Mouse (Mus musculus) erythroblast, adult 5-6 weeks (primary cell): Measurements from ENCODE around the gene Hspb9. TPM values are rescaled to one million over a fixed set of nuclear protein-coding genes. Genes with fewer than 3 reads are reported as not detected.
A peak's percentile ranks its signal among the peaks of the same experiment; 100 is the strongest.

Experiments used
- ATAC-seq: replicated peaks from 2 replicates; pipeline ENCODE4 v1.8.0; 2016; ENCODE audit warnings: moderate number of reproducible peaks, mild to moderate bottlenecking, moderate TSS enrichment, inconsistent platforms; ENCODE audit not compliant: poor library complexity, low FRiP score, severe bottlenecking
- total RNA-seq, 2 experiments: library from RNA; stranded (forward) in 1 of 2; stranded (reverse) in 1 of 2; fragments of 150-400 nt in 1 of 2; fragments of 200-764, 138-1000 nt in 1 of 2; gene quantifications; 2 replicates each; pipeline versions ENCODE4 v1.2.3 to v1.2.4; 2015 to 2017; ENCODE audit warnings: low replicate concordance in 2 of 2

Hspb9 gene
- total RNA-seq, 2 experiments from 2014 or later, result not detected

- ATAC-seq, result no peak
Observed at GRCm38 (mm10) chr11:100756476-100756875, 42.8 kb downstream of the Hspb9 start.

DNA sequence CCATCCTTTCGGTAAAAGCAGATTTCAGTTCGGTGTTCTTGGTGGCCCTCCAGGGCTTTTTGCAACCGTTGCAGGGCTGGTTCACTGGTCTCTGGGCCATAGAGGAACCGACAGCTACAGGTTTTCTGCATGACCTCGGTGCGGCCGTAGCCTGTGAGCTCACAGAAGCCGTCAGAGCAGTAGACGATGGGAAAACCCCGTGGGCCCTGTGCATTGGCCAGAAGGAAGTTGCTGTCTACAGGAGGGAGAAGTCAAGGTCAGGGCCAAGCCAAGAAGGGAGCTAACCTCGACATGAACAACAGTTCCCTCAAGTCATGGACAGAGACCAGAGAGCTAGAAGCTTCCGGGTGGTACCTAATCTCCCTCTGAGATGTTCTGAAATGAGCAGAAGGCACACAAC lies 43.9 kb downstream of the Hspb9 start:
- ATAC-seq, result no peak

DNA sequence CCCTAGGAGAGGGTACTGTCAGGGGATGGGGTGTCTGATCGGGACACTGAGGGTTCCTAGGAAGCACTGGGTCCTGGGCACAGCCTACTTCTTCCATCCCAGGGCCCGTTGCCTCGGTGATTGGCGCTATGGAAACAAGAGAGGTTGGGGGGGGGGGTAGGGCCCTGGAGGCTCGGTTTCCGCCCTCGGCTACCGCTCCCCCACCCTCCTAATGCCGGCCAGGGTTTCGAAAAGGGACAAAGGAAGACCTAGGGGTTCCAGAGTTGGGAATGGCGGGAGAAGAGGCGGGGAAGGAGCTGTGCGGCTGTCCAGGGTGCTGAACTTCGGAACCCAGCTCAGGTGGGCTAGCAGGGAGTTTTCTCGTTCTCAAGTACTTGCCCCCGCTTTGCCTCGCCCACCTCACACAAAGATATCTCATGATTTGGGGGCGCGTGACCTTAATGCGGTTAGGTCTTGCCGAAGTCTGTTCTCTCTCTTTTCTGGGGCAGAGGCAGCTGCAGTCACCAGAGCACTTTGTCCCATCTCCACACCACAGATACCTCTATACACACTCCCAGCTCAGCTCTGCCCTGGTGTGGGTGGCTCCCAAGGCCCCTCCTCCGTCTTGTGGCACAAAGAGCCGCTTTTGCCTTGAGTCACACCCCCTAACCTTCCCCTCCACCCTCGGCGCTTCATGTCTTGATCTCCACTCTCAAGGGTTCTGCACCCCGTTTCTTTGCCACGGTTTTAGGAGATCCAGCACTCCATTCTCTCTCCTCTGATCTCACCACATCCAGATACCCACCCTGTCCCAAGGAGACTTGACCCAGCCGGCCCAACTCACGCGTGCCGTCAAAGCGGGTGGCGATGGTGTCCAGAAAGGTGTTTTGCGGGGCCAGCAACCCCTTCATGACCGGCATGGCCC lies 45.3 kb downstream of the Hspb9 start:
- no peak for ATAC-seq

DNA sequence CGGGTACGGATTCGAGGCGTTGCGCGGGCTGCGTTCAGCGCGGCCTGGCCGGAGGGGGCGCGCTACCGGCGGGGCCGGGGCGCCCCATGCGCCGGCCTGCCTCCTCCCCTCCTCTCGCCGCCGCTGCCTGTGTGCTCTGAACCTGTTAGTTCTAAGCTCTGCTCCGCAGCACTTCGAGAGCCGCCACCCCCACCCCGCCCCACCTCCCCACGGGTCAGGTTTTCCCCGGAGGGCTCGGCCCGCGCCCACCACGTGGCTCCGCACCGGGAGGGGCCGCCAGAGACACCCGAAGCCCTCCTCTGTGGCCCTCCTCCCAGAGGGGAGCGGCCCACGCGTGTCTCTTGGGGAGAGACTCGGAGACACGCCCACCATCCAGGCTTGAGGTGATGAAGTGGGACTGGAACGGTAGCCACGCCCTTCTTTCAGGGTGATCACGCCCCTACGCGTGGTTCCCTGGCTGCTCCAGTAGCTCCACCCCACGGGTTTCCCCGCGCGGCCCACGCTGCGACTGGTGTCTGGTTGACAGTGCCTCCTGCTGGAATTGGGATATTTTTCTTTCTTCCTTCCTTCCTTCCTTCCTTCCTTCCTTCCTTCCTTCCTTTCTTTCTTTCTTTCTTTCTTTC lies 46.1 kb downstream of the Hspb9 start, which contains the start of gene Kcnh4:
Kcnh4 (minus strand) TSS at position 332 of the 623 bp plus-strand sequence.
- ATAC-seq, result peak; percentile 79

GRCm38 (mm10) chr11:100761547-100762045 lies 47.9 kb downstream of the Hspb9 start:
- ATAC-seq, result peak; percentile 73

DNA sequence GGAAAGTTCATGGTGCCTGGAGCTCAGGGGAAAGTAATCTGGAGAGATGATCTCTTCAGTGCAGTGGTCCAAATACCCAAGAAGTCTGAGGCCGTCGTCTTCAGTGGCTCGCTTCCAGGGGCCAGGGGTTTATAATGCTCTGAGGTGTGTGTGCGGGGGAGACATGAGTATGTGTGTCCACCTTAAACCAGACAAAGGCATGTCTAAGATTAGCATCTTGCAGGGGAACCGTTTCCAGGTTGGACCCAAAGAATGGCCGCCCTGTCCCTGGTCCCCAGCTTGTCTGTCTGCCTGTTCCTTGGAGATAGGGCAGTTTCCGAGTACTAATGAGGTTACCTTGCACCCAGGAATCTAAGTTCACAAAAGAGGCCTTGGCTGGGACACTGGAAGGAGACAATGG lies 49.2 kb downstream of the Hspb9 start, which contains the start of gene Hcrt:
Hcrt (minus strand) TSS at position 101 of the 400 bp plus-strand sequence.
- ATAC-seq, result no peak

Other genes starting within 250 kb of the Hspb9 start
- 2.3 and 3.7 TPM in 2 replicates for gene Klhl11, start 241.1 kb upstream of the Hspb9 start, total RNA-seq (2015; ENCODE audit: low replicate concordance)
- gene Klhl11, start 241.1 kb upstream of the Hspb9 start, total RNA-seq (2017; ENCODE audit: low replicate concordance), result 5.3 and 7.2 TPM in 2 replicates
- gene Acly, start 185.8 kb upstream of the Hspb9 start, total RNA-seq (2015; ENCODE audit: low replicate concordance), result 29.0 and 34.4 TPM in 2 replicates
- 16.2 and 28.4 TPM in 2 replicates for gene Acly, start 185.8 kb upstream of the Hspb9 start, total RNA-seq (2017; ENCODE audit: low replicate concordance)
- not detected in 2 replicates for gene Ttc25, start 168.2 kb upstream of the Hspb9 start, total RNA-seq (2015; ENCODE audit: low replicate concordance)
- gene Ttc25, start 168.2 kb upstream of the Hspb9 start, total RNA-seq (2017; ENCODE audit: low replicate concordance), result not detected in 2 replicates
- 1.5 and 1.9 TPM in 2 replicates for gene Cnp, start 138.9 kb upstream of the Hspb9 start, total RNA-seq (2015; ENCODE audit: low replicate concordance)
- gene Cnp, start 138.9 kb upstream of the Hspb9 start, total RNA-seq (2017; ENCODE audit: low replicate concordance), result 4.3 and 4.5 TPM in 2 replicates
- gene Nkiras2, start 94.6 kb upstream of the Hspb9 start, total RNA-seq (2015; ENCODE audit: low replicate concordance), result 10.2 and 18.2 TPM in 2 replicates
- gene Nkiras2, start 94.6 kb upstream of the Hspb9 start, total RNA-seq (2017; ENCODE audit: low replicate concordance), result 7.3 and 11.2 TPM in 2 replicates
- 31.8 and 31.9 TPM in 2 replicates for gene Dnajc7, start 93.7 kb upstream of the Hspb9 start, total RNA-seq (2015; ENCODE audit: low replicate concordance)
- gene Dnajc7, start 93.7 kb upstream of the Hspb9 start, total RNA-seq (2017; ENCODE audit: low replicate concordance), result 25.8 and 50.7 TPM in 2 replicates
- 0.63 TPM in 1 of 2 replicates, not detected in the other for gene Zfp385c, start 21.4 kb upstream of the Hspb9 start, total RNA-seq (2015; ENCODE audit: low replicate concordance)
- gene Zfp385c, start 21.4 kb upstream of the Hspb9 start, total RNA-seq (2017; ENCODE audit: low replicate concordance), result not detected in 2 replicates
- 8.4 and 14.0 TPM in 2 replicates for gene Dhx58, start 9.6 kb upstream of the Hspb9 start, total RNA-seq (2015; ENCODE audit: low replicate concordance)
- gene Dhx58, start 9.6 kb upstream of the Hspb9 start, total RNA-seq (2017; ENCODE audit: low replicate concordance), result 8.8 and 22.0 TPM in 2 replicates
- gene Kat2a, start 1.4 kb upstream of the Hspb9 start, total RNA-seq (2015; ENCODE audit: low replicate concordance), result 6.0 and 10.9 TPM in 2 replicates
- gene Kat2a, start 1.4 kb upstream of the Hspb9 start, total RNA-seq (2017; ENCODE audit: low replicate concordance), result 3.1 and 6.6 TPM in 2 replicates
- 61.4 and 79.7 TPM in 2 replicates for gene Rab5c, start 24.4 kb downstream of the Hspb9 start, total RNA-seq (2015; ENCODE audit: low replicate concordance)
- gene Rab5c, start 24.4 kb downstream of the Hspb9 start, total RNA-seq (2017; ENCODE audit: low replicate concordance), result 52.2 and 70.8 TPM in 2 replicates
- not detected in 2 replicates for gene Kcnh4, start 46.1 kb downstream of the Hspb9 start, total RNA-seq (2015; ENCODE audit: low replicate concordance)
- gene Kcnh4, start 46.1 kb downstream of the Hspb9 start, total RNA-seq (2017; ENCODE audit: low replicate concordance), result not detected in 2 replicates
- gene Hcrt, start 49.1 kb downstream of the Hspb9 start, total RNA-seq (2015; ENCODE audit: low replicate concordance), result not detected in 2 replicates
- not detected in 2 replicates for gene Hcrt, start 49.1 kb downstream of the Hspb9 start, total RNA-seq (2017; ENCODE audit: low replicate concordance)
- gene Ghdc, start 57.1 kb downstream of the Hspb9 start, total RNA-seq (2015; ENCODE audit: low replicate concordance), result 1.5 and 1.7 TPM in 2 replicates
- gene Ghdc, start 57.1 kb downstream of the Hspb9 start, total RNA-seq (2017; ENCODE audit: low replicate concordance), result 1.4 and 2.3 TPM in 2 replicates
- 6.9 and 14.8 TPM in 2 replicates for gene Stat5b, start 136.9 kb downstream of the Hspb9 start, total RNA-seq (2015; ENCODE audit: low replicate concordance)
- 6.7 and 10.3 TPM in 2 replicates for gene Stat5b, start 136.9 kb downstream of the Hspb9 start, total RNA-seq (2017; ENCODE audit: low replicate concordance)
- gene Stat5a, start 145.5 kb downstream of the Hspb9 start, total RNA-seq (2015; ENCODE audit: low replicate concordance), result 4.8 and 7.3 TPM in 2 replicates
- gene Stat5a, start 145.5 kb downstream of the Hspb9 start, total RNA-seq (2017; ENCODE audit: low replicate concordance), result 5.7 and 6.5 TPM in 2 replicates
- 16.7 and 43.4 TPM in 2 replicates for gene Stat3, start 225.7 kb downstream of the Hspb9 start, total RNA-seq (2015; ENCODE audit: low replicate concordance)
- 37.8 and 51.4 TPM in 2 replicates for gene Stat3, start 225.7 kb downstream of the Hspb9 start, total RNA-seq (2017; ENCODE audit: low replicate concordance)